Mouse (Mus musculus): ENCODE results near the gene Psmd1.

The Psmd1 gene

GRCm38 (mm10) chr1:86156075-86156474, 91.9 kb downstream of the Psmd1 start:
- no peak for DNase-seq (ENCODE audit: low spot score in 2 of 2)

DNA sequence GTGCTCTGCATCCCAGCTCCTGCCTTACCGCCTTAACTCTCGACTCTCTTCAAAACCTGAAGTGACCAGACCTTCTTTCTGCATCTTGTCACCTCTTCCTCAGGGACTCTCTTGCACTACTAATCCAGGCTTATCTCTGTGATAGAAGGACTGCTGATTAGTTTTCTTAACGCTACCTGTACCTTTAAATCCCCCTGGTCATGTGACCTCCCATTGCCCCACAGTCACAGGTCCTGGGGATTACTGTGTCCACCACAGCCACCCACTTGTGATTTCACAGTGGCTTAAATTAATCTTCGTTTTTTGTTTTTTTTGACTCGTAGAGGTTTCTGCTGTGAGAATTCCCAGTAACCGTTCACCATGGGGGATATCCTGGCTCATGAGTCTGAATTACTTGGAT, 92.4 kb downstream of the Psmd1 start:
- no peak for DNase-seq (ENCODE audit: low spot score in 2 of 2)

GRCm38 (mm10) chr1:86160059-86160458, 95.9 kb downstream of the Psmd1 start:
- no peak for DNase-seq (ENCODE audit: low spot score in 2 of 2)

DNA sequence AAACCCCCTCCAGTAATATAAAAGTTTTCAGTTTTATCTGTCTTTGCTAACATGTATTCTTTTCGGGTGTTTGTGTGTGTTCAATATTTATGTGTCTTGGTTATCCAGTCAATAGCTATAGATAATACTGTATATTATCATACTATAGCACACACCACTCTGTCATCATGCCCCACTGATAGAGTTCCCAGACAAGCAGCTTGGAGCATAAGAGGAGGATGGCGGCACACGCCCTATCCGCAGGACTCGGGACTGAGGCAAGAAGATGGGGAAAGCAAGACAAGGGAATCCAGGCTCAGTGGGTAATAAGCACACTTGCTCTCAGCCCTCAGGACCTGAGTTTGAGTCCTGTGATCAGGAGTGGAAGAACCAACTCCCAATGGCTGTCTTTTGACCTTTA, 96.3 kb downstream of the Psmd1 start:
- no peak for DNase-seq (ENCODE audit: low spot score in 2 of 2)

- DNase-seq (ENCODE audit: low spot score in 2 of 2), result no peak
Observed at GRCm38 (mm10) chr1:86161061-86161460, 96.9 kb downstream of the Psmd1 start.

- DNase-seq (ENCODE audit: low spot score in 2 of 2), result no peak
Observed at GRCm38 (mm10) chr1:86174602-86175001, 110.4 kb downstream of the Psmd1 start.

- DNase-seq (ENCODE audit: low spot score in 2 of 2), result no peak
Observed at GRCm38 (mm10) chr1:86176066-86176465, 111.9 kb downstream of the Psmd1 start.

- DNase-seq (ENCODE audit: low spot score in 2 of 2), result peak; percentile 82 to 88
Observed at GRCm38 (mm10) chr1:86178462-86179253, 114.5 kb downstream of the Psmd1 start.

- no peak for DNase-seq (ENCODE audit: low spot score in 2 of 2)
Observed at GRCm38 (mm10) chr1:86182004-86182709, 118.0 kb downstream of the Psmd1 start.

GRCm38 (mm10) chr1:86183577-86184263, 119.5 kb downstream of the Psmd1 start:
- DNase-seq (ENCODE audit: low spot score in 2 of 2), result no peak

GRCm38 (mm10) chr1:86186762-86187161, 122.6 kb downstream of the Psmd1 start:
- peak; percentile 66 to 80 for DNase-seq (ENCODE audit: low spot score in 2 of 2)

GRCm38 (mm10) chr1:86187856-86188255, 123.7 kb downstream of the Psmd1 start:
- DNase-seq (ENCODE audit: low spot score in 2 of 2), result no peak

DNA sequence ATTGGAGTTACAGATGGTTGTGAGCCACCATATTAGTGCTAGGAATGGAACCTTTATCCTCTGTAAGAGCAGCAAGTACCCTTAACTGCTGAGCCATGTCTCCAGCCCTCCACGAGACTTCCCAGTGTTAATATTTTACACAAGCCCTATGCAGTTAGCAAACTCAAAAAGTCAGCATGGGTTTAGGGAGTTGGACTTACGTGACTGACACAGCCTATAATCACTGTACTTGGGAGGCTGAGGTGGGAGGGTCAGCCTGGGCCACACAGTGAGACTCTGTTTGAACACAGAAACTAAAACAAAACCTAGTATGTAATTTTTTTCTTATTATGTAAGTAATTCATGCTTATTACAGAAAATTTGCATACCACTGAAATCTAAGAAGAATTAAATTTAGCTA, 124.1 kb downstream of the Psmd1 start:
- DNase-seq (ENCODE audit: low spot score in 2 of 2), result no peak
